Mouse (Mus musculus): ENCODE results near the gene Neto2.
"Not testable (repeated sequence)": the region's sequence is repeated elsewhere in the genome, so short reads cannot be mapped to it uniquely, and the experiment has no call there.

The Neto2 gene

GRCm38 (mm10) chr8:85700751-85701351 lies at the start of gene Neto2:
Gene Neto2, minus strand, starts transcription at chr8:85700924.
- ATAC-seq (ENCODE audit: insufficient number of reproducible peaks, low FRiP score, low TSS enrichment) = peak; percentile 71

GRCm38 (mm10) chr8:85745053-85745452 lies 44.3 kb upstream of the Neto2 start:
- no peak for ATAC-seq (ENCODE audit: insufficient number of reproducible peaks, low FRiP score, low TSS enrichment)

DNA sequence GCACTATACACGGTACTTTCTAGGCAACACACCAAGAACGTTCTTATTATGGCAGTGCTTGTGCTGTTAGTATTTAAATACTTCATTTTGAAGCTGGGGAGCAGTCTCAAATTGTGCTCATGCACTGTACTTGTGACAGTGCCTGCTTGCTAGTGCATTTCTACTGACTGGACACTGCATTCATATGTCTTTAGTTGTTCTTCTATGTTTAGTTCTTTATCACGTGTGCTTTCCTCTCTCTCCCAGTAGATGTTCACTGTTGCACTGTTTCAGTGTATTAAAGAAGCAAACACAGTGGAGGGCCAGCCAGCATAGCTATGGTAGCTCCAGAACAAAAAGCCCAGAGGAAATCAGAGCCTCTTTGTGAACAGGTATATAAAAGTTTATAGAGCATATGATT lies 29.8 kb upstream of the Neto2 start:
- no peak for ATAC-seq (ENCODE audit: insufficient number of reproducible peaks, low FRiP score, low TSS enrichment)

- ATAC-seq (ENCODE audit: insufficient number of reproducible peaks, low FRiP score, low TSS enrichment) = no peak
These were observed 16.5 kb upstream of the Neto2 start for GRCm38 (mm10) chr8:85717271-85717670.

- ATAC-seq (ENCODE audit: insufficient number of reproducible peaks, low FRiP score, low TSS enrichment) = no peak
These were observed 16.0 kb upstream of the Neto2 start for GRCm38 (mm10) chr8:85716696-85717095.

GRCm38 (mm10) chr8:85706988-85707387 lies 6.3 kb upstream of the Neto2 start:
- ATAC-seq (ENCODE audit: insufficient number of reproducible peaks, low FRiP score, low TSS enrichment) = no peak

- ATAC-seq (ENCODE audit: insufficient number of reproducible peaks, low FRiP score, low TSS enrichment) = peak; percentile 83
These were observed 498 bp downstream of the Neto2 start for GRCm38 (mm10) chr8:85700101-85700750.

DNA sequence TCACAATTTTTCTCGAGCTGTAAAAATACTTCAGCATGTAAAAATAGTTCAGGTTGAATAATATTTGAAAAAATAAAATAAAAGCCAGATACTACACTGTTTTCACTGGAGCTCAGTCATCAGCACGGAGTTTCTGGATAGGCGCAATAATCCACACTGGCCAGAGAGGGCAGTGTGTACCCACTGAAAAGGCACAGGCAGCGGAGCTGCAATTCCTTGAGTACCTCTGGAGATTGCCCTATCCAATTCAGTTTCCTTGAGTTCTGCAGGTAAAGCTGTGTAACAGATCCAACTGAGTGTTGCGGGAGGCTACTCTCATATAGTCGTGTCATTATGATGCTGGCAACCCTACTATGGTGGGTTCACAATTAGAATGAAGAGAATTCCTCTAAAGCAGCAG lies 1.7 kb downstream of the Neto2 start:
- ATAC-seq (ENCODE audit: insufficient number of reproducible peaks, low FRiP score, low TSS enrichment) = peak; percentile 64; the same call in 1 of the 2 replicates

- ATAC-seq (ENCODE audit: insufficient number of reproducible peaks, low FRiP score, low TSS enrichment) = no peak
These were observed 35.6 kb downstream of the Neto2 start for GRCm38 (mm10) chr8:85665146-85665545.

GRCm38 (mm10) chr8:85661995-85662394 lies 38.7 kb downstream of the Neto2 start:
- ATAC-seq (ENCODE audit: insufficient number of reproducible peaks, low FRiP score, low TSS enrichment) = no peak

DNA sequence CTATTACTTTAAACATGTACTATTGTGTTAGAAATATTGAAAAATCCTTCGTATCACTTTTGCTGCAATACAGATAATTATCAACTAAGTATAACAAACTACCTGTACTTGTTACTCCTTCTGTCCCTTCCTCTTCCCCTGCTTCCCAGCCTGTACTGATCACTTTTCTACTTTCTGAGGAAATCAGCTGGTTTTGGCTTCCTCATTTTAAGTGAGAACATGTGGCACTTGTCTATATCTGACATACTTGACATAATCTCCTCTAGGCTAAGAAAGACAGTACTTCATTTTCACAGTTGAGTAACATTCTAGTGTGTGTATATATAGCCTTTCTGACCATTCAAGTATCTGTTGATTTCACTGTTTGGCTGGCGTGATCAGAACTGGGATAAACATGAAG lies 49.5 kb downstream of the Neto2 start:
- no peak for ATAC-seq (ENCODE audit: insufficient number of reproducible peaks, low FRiP score, low TSS enrichment)

DNA sequence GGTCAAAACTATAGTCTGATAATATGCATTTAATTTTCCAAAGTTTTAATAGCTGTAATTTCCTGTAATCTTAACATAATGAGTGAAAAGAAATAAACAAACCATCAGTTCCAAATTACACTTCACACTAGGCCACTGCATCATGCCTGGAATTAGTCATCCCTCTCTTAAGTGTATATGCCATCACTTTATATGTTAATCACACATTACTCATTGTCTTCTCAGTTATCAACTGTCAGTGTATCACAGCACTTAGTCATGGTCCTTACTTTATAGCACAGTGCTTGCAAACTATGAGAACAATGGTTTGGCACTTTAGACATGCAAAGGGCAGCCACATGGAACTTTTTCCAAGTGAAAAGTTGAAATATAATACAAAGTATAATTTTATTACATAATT lies 52.2 kb downstream of the Neto2 start:
- ATAC-seq (ENCODE audit: insufficient number of reproducible peaks, low FRiP score, low TSS enrichment) = no peak

DNA sequence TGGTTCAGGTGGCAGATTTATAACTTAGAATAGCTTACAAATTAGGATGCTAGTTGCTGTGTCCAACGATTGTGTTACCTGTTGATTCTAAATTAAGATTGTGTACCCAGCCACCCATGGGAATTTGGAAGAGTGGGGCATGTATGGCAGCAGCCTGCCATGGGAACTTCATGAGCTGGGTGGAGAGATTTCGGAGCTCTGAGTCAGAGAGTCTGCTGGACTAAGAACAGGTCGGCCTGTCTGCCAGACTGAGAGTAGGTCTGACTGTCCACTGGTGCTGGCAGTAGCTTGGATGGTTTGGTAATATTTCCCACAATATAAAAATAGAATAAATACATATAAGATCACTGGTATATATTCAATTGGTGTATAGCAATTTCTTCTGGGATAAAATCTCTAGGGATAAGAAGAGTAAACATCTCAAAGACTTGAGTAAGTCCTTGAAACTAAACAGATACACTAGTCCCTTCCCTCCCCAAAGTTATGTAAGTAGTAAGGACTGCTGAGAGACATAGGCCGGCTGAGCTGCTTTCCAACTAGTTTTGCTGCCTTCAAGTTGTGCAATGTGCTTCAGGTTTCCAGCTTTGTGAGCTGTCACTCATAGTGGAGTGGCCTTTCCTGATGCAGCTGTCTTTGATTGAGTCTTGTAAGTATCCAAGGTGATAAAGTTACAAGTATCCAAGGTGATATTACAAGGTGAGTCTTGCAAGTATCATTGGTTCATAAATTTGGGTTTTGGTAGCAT lies 55.6 kb downstream of the Neto2 start:
- ATAC-seq (ENCODE audit: insufficient number of reproducible peaks, low FRiP score, low TSS enrichment) = no peak

- no peak for ATAC-seq (ENCODE audit: insufficient number of reproducible peaks, low FRiP score, low TSS enrichment)
These were observed 76.3 kb downstream of the Neto2 start for GRCm38 (mm10) chr8:85624450-85624849.

GRCm38 (mm10) chr8:85623246-85623645 lies 77.5 kb downstream of the Neto2 start:
- ATAC-seq (ENCODE audit: insufficient number of reproducible peaks, low FRiP score, low TSS enrichment) = no peak

- no peak for ATAC-seq (ENCODE audit: insufficient number of reproducible peaks, low FRiP score, low TSS enrichment)
These were observed 81.9 kb downstream of the Neto2 start for GRCm38 (mm10) chr8:85618789-85619188.

GRCm38 (mm10) chr8:85617125-85617524 lies 83.6 kb downstream of the Neto2 start:
- not testable (repeated sequence) for ATAC-seq (ENCODE audit: insufficient number of reproducible peaks, low FRiP score, low TSS enrichment)

DNA sequence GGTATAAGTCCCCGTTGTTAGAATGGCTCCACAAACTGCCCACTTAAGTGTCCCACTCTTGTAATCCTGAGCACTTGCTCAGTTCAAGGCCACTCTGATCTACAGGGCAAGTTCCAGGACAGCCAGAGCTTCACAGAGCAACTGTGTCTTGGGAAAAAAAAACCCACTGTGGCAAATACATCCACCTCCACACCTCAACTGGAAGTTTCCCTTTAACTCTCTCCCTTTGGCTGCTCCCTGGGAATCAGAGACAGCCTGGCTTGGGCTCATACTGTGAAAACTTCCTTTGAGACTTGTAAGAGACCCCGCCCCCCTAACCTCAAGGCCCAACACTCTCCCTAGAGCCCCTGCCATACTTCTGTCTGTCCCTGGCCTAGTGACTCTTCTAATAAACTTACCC lies 91.9 kb downstream of the Neto2 start:
- no peak for ATAC-seq (ENCODE audit: insufficient number of reproducible peaks, low FRiP score, low TSS enrichment)

GRCm38 (mm10) chr8:85607804-85608203 lies 92.9 kb downstream of the Neto2 start:
- ATAC-seq (ENCODE audit: insufficient number of reproducible peaks, low FRiP score, low TSS enrichment) = no peak

- no peak for ATAC-seq (ENCODE audit: insufficient number of reproducible peaks, low FRiP score, low TSS enrichment)
These were observed 93.8 kb downstream of the Neto2 start for GRCm38 (mm10) chr8:85606974-85607373.

GRCm38 (mm10) chr8:85606561-85606960 lies 94.2 kb downstream of the Neto2 start:
- ATAC-seq (ENCODE audit: insufficient number of reproducible peaks, low FRiP score, low TSS enrichment) = no peak

DNA sequence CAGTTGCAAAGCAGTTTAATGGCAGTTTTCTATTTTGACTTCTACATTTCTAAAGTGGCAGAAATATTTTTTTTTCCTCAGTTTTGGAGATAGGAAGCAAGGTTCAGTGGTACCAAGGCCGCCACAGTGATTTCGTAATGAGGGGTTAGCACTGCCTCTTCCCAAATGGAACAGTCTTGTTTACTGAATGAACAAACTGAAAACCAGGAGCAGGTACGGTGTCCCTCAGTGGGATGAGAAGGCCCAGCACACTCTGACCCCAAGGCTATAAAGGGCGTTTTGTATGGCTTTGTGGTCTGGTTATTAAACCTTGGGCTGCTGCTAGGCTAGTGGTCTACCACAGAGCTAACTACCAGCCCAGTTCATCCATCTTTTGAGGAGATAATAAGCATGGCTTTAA lies 96.5 kb downstream of the Neto2 start:
- no peak for ATAC-seq (ENCODE audit: insufficient number of reproducible peaks, low FRiP score, low TSS enrichment)

Measured in cerebellum, adult (tissue).